Mouse (Mus musculus) neutrophil, adult 65 days (primary cell): ENCODE measurements around the gene Dio2. TPM values are rescaled to one million over a fixed set of nuclear protein-coding genes. Genes with fewer than 3 reads are reported as not detected.

Source experiments
- total RNA-seq: library from RNA; stranded (reverse); gene quantifications from 2 replicates; pipeline ENCODE4 v1.2.4, GENCODE M21; 2023

The Dio2 gene
- total RNA-seq, result 0.54 and 0.82 TPM in 2 replicates

GRCm38 (mm10) chr12:90738388-90739223, at the start of gene Dio2:
Gene Dio2 (minus strand): TSS chr12:90738438.

